Mouse (Mus musculus) heart, adult 2 months (tissue): Measurements from ENCODE around the gene Smg5.

ENCODE experiments used
- CTCF ChIP-seq: fragments of 200-600 bp; IDR thresholded peaks from 2 replicates; pipeline ENCODE4 v1.8.1; 2022; ENCODE audit warnings: antibody characterized with exemption, mild to moderate bottlenecking, moderate library complexity
- EP300 ChIP-seq: fragments of 200-500 bp; IDR thresholded peaks from 2 replicates; pipeline ENCODE4 v1.6.1; 2011; ENCODE audit warnings: low read depth, low read length, control low read depth; ENCODE audit not compliant: insufficient read depth
- POLR2A ChIP-seq: fragments of 200-500 bp; IDR thresholded peaks from 2 replicates; pipeline ENCODE4 v1.6.1; 2011; ENCODE audit warnings: mild to moderate bottlenecking, low read depth, low read length, control low read depth; ENCODE audit not compliant: insufficient read depth

GRCm38 (mm10) chr3:88363700-88364099 is 27.6 kb downstream of the Smg5 start:
- no peak for TF ChIP-seq CTCF
- no peak for TF ChIP-seq POLR2A
- TF ChIP-seq EP300: no peak
